Comparison of ENCODE assay signal across 17 mouse cellular contexts in genomic region chr12:26180846-26181245, GRCm38 (mm10).
A peak's percentile ranks its signal among the peaks of the same experiment; 100 is the strongest.
DNase-seq lines count a peak whose midpoint lies in the region; ATAC-seq and TF ChIP-seq lines count a peak whose summit lies in the region.
"Had no signal": no experiment of that assay in that cellular context is flagged by ENCODE, and none has a peak within 500 bp of the region (broad histone marks: within the 10 kb centered on the region; RNA-seq: fewer than 3 reads in every experiment).

No protein-coding gene starts in this region.

- TF ChIP-seq POLR2A in thymus, adult 2 months (IDR thresholded peaks at IDR 0.05; ENCODE audit: control insufficient read depth, extremely low read depth, insufficient read depth, low read length, poor library complexity): no peak

- no peaks in the 10 kb centered on the region for H3K27me3 ChIP-seq in thymus, adult 2 months (ENCODE audit: control insufficient read depth, insufficient read depth, low read length)
- H3K27me3 ChIP-seq in midbrain, embryonic 15.5 days (replicated peaks): no peaks in the 10 kb centered on the region
- H3K27me3 ChIP-seq in liver, embryonic 11.5 days (replicated peaks; ENCODE audit: control insufficient read depth, insufficient read depth, low read length): no peaks in the 10 kb centered on the region
- H3K27me3 ChIP-seq: lung, embryonic 15.5 days had no signal

- 0 out of 2 replicates have a peak overlapping the region, but pooled peaks have one; percentile 46 for H3K27ac ChIP-seq in layer of hippocampus, adult 2 months
- peak overlapping the region; percentile 31; the same call in 1 of the 2 replicates for H3K27ac ChIP-seq in thymus, adult 2 months (ENCODE audit: control insufficient read depth, insufficient read depth, low read length)
- no peak overlapping the region for H3K27ac ChIP-seq in midbrain, embryonic 15.5 days
- no peak overlapping the region for H3K27ac ChIP-seq in liver, embryonic 11.5 days (ENCODE audit: low read depth, low read length)
- H3K27ac ChIP-seq: heart, embryonic 15.5 days; lung, embryonic 15.5 days had no signal

- no peak for ATAC-seq in midbrain, embryonic 15.5 days (replicated peaks)
- no peak for ATAC-seq in liver, embryonic 11.5 days (replicated peaks; ENCODE audit: low FRiP score)
- ATAC-seq: CD4-positive, CD25-positive, alpha-beta regulatory T cell, adult 4 months; intestine, postnatal 0 days had no signal

- no peaks in the 10 kb centered on the region for H3K36me3 ChIP-seq in thymus, adult 2 months (ENCODE audit: control insufficient read depth, insufficient read depth, low read length)
- no peaks in the 10 kb centered on the region for H3K36me3 ChIP-seq in midbrain, embryonic 15.5 days (replicated peaks)
- no peaks in the 10 kb centered on the region for H3K36me3 ChIP-seq in liver, embryonic 11.5 days (ENCODE audit: control insufficient read depth, insufficient read depth, low read length)
- H3K36me3 ChIP-seq: heart, embryonic 15.5 days; lung, embryonic 15.5 days had no signal

- intact Hi-C loops in left cerebral cortex, postnatal 4 days (cut with DNase I): no loop called here

- H3K9ac ChIP-seq in midbrain, embryonic 15.5 days: no peak overlapping the region
- no peak overlapping the region for H3K9ac ChIP-seq in liver, embryonic 11.5 days (ENCODE audit: low read depth, low read length)
- H3K9ac ChIP-seq: heart, embryonic 15.5 days; lung, embryonic 15.5 days had no signal

- DNase-seq in layer of hippocampus, adult 2 months (ENCODE audit: low spot score in 2 of 2): peak in 1 of 2 experiments; percentile 21
- DNase-seq in layer of hippocampus, adult 9-10 months (ENCODE audit: low spot score): no peak
- peak; percentile 31 to 68 for DNase-seq in frontal cortex, postnatal 36 days (ENCODE audit: low spot score in 2 of 2)
- DNase-seq in left cerebral cortex, postnatal 4 days: peak; percentile 29
- peak; percentile 49 for DNase-seq in thymus, adult 2 months
- DNase-seq in liver, embryonic 11.5 days (ENCODE audit: low spot score): no peak
- no peak for DNase-seq in ovary, postnatal 36 days (ENCODE audit: low spot score)
- DNase-seq: adrenal gland, postnatal 14 days; cerebellum, postnatal 25 days; heart, adult 18-20 months; kidney, postnatal 10 days; liver had no signal

- H3K4me2 ChIP-seq in midbrain, embryonic 15.5 days: no peak overlapping the region
- no peak overlapping the region for H3K4me2 ChIP-seq in liver, embryonic 11.5 days
- H3K4me2 ChIP-seq: heart, embryonic 15.5 days; lung, embryonic 15.5 days had no signal

- no peak overlapping the region for H3K4me3 ChIP-seq in layer of hippocampus, adult 2 months
- H3K4me3 ChIP-seq in thymus, adult 2 months (ENCODE audit: control insufficient read depth, insufficient read depth, low read length): no peak overlapping the region
- H3K4me3 ChIP-seq in midbrain, embryonic 15.5 days: no peak overlapping the region
- H3K4me3 ChIP-seq in liver, embryonic 11.5 days (ENCODE audit: low read depth, low read length): no peak overlapping the region
- H3K4me3 ChIP-seq: heart, embryonic 15.5 days; lung, embryonic 15.5 days had no signal

- 67% methylated on average over 7 of the region's 7 CpGs for WGBS in thymus, adult 2 months
- 67% methylated on average over 7 of the region's 7 CpGs for WGBS in midbrain, embryonic 15.5 days
- 80% methylated on average over 7 of the region's 7 CpGs for WGBS in liver, embryonic 11.5 days

- peaks cover 12% of the 10 kb centered on the region for H3K4me1 ChIP-seq in thymus, adult 2 months (replicated peaks; ENCODE audit: control insufficient read depth, insufficient read depth, low read length)
- no peaks in the 10 kb centered on the region for H3K4me1 ChIP-seq in midbrain, embryonic 15.5 days
- no peaks in the 10 kb centered on the region for H3K4me1 ChIP-seq in liver, embryonic 11.5 days (replicated peaks; ENCODE audit: control insufficient read depth, insufficient read depth, low read length)
- H3K4me1 ChIP-seq: lung, embryonic 15.5 days had no signal

- H3K9me3 ChIP-seq in midbrain, embryonic 15.5 days: no peaks in the 10 kb centered on the region
- H3K9me3 ChIP-seq in liver, embryonic 11.5 days (ENCODE audit: control insufficient read depth, low read length): no peaks in the 10 kb centered on the region
- H3K9me3 ChIP-seq: heart, embryonic 15.5 days; lung, embryonic 15.5 days had no signal

- no peak for TF ChIP-seq CTCF in layer of hippocampus, adult 2 months (conservative IDR thresholded peaks at IDR 0.05)
- no peak for TF ChIP-seq CTCF in thymus, adult 2 months (IDR thresholded peaks at IDR 0.05; ENCODE audit: borderline replicate concordance, control insufficient read depth, extremely low read depth, insufficient read depth, low read length, poor library complexity)

Comparison
In these comparisons a context has a peak if more than half of its experiments do, and no peak if none do; other contexts are left out.
1. DNase-seq: peak in frontal cortex, postnatal 36 days (2 of 2), left cerebral cortex, postnatal 4 days (single experiment) and thymus, adult 2 months (single experiment); none in layer of hippocampus, adult 9-10 months (single experiment), liver, embryonic 11.5 days (single experiment) and ovary, postnatal 36 days (single experiment).
2. H3K27ac ChIP-seq: peak in layer of hippocampus, adult 2 months (single experiment) and thymus, adult 2 months (single experiment); none in midbrain, embryonic 15.5 days (single experiment) and liver, embryonic 11.5 days (single experiment).